Mouse (Mus musculus) urinary bladder, postnatal 25 days (tissue): ENCODE measurements around the gene Jak1.
A peak's percentile ranks its signal among the peaks of the same experiment; 100 is the strongest.

Source experiments
- DNase-seq: peaks from one replicate; pipeline ENCODE4 v3.0.0; 2022; ENCODE audit warnings: low spot score

The Jak1 gene

DNA sequence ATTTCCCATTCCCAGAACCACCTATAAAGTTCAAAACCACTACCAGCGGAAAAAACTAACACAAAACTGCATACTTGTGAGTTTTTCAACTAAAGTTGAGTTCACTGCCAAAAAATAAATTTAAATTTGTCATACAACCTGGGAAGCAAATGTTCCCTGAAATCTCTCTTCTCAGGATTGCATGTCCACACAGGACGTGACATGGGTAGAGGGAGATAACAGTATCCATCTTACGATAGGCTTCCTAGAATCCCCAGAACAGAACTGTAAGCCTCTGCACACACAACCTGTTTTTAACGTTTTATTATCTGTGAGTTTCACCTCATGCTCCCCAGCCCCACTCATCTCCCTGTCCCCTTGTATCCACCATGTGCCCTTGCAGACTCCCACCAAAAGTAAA lies 26.5 kb downstream of the Jak1 start:
- DNase-seq = no peak

DNA sequence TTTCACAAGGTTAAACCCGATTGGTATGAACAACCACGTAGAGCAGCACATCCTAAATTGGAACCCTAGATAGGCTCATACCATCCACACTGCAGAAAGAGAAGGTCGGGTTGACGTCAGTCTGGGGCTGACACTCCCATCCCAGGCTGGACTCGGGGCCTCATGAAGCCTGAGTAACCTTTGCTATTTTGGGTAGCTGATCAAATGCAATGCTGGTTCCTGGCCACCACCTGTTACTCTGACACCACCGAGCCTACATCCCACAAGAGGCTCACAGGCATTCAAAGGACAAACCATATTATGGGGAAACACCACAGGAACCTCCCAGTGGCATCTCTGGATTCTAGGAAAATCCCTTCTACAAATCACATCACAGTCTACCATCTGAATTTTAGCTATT lies 28.3 kb downstream of the Jak1 start:
- DNase-seq = no peak

DNA sequence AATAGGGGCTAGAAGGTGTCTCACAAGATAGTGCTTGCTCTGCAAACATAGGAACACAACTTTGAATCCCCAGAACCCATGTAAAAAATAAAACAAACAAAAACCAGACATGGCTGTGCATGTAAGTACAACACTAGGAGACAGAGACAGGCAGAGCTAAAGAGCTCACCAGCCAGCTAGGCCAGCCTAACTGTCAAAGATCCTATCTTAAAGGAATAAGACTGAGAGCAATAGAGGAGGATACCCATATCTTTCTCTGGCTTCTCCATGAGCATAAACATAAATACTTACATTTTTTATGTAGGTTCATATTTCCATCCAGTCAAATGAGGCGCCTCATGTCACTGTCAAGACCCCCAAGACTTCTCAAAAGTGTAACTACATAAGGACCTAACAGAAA lies 29.1 kb downstream of the Jak1 start:
- DNase-seq = no peak

DNA sequence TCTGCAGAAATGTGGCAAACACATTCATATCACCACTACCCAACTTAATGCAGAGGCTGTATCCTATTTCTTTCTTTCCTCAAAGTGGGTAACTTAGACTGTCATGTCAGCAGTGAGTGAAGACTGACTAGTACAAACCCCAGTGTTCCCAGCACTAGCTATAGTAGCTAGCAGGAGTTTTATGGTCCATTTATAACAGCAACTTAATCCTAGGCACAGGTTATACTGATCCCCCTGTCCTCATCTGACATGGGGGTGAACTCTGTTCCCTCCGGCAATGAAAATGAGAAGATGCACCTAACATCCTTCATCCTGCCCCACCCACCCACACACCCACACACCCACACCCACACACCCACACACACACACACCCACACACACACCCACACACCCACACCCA lies 30.3 kb downstream of the Jak1 start:
- no peak for DNase-seq

DNA sequence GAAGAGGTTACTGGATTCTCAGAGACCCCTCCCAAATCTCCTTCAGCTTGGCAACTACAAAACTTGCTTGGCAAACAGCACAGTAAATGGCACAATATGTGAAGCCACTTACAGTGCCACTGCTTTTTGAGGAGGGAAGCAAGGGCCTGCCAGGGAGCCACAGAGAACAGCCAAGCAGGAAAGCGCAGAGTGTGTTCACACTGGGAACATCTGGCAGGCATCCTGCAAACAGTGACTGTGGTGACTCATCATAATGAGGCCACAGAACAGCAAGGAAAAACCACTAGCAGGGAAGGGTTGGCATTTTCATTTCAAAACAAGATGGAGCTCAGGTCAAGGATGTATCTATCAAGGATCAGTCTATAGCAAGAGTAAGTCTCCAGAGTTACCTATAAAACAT lies 30.8 kb downstream of the Jak1 start:
- DNase-seq = peak; percentile 48

DNA sequence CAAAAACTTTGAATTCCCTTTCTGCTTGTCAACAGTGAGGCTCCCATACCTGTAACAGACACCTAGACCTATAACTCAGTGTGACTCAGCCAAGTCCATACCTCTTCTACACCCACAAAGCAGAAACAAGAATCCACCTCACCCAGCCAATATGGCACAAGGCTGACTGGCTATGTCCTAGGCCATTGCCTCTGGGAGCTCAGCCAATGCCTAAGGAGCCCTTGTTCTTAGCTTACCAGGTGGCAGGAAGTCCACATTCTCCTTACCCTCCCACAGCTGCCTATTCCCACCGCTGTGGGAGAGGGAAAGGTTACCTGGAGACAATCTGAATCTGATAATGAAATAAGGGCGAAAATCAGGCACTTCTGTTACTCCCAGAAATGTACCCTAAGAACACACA lies 34.5 kb downstream of the Jak1 start:
- DNase-seq = no peak

DNA sequence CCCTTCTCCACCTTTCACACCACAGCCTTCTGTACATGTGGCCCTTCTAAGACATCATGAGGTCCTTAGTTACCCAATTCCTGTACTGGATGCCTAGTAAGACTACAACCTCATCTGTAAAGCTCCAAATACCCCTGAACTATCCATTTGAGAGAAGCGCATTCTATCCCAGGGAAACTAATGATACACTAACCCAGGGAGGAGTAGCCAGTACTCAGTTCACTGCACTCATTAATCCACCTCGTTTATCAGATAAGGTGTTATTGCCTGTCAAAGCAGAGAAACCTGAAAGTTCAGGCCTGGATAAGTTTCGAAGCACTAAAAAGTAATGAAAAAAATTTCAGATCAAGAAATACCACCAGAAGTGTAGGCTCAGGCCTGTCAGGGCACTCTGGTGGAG lies 37.7 kb downstream of the Jak1 start:
- no peak for DNase-seq

DNA sequence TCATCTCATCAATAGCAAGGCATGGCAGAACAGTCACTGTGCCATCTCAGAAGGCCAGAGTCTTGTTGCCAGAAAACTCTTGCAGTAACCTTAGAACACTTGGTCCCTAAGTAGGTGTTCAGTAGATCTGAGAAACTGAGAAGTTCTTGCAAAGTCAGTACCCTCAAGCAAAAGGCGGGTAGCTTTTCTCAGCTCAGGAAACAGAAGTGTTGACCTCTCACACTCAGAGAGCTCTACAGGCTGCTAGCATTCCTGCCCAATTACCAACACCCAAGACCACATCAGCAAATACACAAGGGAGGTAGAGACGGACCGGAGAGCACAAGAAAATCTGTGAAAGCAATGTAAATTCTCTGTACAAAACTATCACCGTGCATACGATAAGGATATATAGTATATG lies 39.1 kb downstream of the Jak1 start:
- no peak for DNase-seq

DNA sequence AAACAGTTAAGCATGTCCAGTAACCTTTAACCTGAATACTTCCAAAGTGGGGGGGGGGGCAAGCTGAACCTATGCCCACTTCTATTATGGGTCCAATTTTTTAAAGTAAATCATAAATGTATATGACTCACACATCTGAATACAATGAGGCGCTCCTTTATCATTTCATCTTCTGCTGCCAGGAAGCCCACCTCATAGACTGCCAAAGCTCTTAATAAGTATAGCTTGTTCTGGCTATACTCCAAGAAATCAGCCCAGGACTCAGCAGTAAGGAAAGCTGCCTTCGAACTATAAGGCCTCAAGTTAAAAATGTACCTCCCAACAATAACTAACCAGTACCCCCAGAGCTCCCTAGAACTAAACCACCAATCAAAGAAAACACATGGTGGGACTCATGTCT lies 44.1 kb downstream of the Jak1 start:
- no peak for DNase-seq

DNA sequence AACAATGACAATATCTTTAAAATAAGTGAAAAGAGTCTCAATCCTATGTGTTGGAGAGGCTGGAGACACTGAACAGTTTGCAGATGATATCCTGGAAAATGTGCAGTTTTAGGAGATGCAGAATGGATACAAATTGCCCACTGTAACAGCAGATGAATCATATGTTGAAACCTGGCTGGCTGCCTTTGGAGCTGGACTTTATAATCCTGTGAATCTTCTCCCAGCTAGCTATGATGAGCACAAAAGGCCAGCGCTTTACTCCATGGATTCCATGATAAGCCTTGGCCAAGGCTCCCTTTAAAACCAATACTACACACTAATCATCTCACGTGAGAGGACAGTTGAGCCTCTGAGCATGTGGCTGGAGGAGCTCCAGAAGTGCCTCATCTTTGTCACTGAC lies 45.2 kb downstream of the Jak1 start:
- DNase-seq = no peak

DNA sequence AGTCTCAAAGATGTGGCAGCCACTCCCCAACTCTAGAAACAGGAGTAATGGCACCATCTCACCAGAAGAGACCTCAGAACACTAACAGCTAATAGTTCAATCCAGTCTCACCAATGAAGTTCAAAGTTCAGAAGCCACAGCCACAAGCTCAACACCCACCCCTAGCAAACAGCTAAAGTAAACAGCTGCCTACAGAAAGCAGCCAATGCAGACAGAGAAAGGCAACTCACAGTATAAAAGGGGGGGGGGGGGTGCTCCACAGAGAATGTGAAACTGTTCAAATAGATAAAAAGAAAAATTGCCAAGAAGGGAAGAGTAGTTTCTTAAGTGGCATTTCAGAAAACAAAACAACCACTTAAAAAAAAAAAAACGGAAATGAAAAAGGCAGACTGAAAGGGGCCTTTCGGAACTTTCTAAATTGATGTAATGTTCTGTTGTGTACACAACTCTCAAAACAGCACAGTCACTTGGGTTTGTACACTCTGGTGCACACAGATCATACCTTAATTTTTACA lies 48.0 kb downstream of the Jak1 start:
- DNase-seq = no peak

DNA sequence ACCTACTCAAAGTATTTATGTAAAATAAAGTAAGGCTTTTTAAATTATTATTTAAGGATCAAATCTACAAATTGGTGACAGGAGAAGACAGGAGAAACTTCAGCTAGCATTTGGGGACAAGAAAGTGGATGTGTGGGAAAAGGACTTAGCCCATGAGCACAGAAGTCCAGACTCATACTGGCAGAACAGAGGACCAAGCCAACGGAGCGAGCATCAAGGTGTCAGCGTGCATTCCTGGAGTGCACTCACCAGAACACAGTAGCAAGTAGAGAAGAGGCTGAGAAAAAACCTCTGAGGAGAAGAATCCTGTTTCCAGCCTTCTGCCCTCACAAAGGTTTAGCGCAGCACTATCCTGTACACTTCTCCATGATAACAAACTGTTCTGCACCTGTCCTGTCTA lies 48.8 kb downstream of the Jak1 start:
- DNase-seq = no peak

DNA sequence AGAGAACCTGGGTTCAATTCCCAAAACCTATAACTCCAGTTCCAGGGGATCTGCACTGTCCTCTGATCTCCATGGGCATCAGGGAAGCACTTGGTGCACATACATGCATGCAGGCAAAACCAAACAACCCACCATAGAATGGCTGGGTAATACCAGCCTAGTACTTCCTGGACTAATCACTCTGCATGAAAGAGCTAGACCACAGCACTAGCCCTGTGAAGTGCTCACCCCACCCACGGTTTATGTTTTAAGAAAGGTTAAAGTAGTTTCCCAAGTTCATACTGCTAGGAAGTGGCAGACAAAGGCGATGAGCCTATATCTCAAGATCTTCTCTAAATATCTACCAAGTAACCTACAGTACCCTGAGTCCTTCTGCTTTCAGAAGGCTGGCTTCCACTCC lies 51.6 kb downstream of the Jak1 start:
- no peak for DNase-seq

DNA sequence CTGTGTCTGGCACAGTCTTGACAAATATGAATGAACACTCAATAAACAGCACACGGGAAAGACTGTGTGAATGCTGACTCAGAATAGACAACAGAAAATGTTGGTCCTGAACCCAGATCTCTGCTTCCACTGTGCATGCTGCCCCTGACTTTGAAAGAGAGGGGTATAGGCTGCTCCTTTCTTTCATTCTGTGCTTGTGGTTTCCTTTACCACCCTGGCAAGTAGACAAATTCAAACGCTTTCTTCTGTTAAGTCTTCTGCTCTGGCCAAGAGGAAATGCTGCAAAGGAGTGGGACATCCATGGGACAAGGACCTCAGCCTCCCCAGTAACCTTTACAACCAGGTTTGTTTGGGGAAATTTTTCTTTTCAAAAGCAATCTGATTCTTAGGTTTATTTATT lies 57.6 kb downstream of the Jak1 start:
- no peak for DNase-seq

DNA sequence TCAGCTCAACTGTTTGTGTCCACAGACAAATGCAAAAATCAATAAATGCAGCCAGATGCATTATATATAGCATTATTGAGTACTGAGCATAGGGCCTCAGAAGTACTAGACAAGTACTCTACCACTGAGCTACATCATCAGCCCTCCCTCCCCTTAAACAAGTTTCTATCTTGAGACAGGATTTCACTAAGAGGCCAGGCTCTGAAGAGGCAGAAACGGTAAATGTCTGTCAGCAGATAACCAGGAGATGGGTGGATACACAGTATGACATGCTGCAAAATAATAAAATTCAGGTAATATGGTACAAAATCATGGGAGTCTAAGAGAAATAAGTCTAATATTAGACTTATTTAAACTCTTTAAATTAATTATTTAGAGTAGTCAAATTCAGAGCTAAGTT lies 61.6 kb downstream of the Jak1 start:
- no peak for DNase-seq

DNA sequence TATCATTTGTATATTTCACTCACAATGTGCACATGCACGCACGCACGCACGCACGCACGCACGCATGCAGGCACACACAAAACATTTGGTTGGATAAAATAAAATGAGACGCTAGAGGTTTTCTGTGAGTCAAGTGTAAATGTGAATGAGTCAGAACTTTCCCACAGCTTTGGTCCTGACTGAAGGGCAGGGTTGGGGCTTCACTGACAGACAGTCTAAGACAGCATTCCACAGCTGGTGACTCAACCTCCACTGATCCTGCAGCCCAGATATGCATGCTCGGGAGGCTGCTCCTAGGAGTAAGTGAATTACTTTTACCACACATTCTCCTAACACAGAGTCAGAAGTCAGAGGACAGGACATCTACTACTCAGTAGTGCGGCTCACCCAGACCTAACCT lies 62.5 kb downstream of the Jak1 start:
- DNase-seq = peak; percentile 22

DNA sequence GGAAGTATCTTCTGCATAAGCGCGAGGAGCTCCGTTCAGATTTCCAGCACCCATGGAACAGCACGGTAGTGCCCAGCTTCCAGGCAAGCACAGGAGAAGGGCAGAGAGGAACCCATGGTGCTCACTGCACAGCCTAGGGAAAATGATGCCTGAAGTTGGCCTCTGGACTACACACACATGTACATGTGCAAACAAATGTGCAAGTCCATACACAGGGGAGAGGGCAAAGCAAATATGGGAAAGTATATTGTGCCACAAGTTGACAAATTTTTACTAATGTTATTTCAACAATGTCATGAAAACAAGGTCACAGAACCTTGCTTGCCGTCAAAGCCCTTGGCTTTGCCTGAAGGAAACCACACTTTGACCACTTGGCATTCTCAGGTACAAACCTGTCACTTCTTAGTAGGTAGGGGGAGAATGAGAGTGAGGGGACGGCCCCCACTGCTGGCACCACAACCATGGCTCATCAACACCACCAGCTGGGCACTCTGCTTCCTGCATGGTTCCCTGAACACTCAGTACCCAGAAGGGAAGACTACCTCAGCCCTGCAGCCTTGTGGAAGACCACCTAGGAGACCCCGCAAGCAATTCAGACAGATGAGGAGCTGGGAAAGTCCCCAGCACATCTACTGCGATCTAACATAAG lies 65.5 kb downstream of the Jak1 start:
- no peak for DNase-seq

DNA sequence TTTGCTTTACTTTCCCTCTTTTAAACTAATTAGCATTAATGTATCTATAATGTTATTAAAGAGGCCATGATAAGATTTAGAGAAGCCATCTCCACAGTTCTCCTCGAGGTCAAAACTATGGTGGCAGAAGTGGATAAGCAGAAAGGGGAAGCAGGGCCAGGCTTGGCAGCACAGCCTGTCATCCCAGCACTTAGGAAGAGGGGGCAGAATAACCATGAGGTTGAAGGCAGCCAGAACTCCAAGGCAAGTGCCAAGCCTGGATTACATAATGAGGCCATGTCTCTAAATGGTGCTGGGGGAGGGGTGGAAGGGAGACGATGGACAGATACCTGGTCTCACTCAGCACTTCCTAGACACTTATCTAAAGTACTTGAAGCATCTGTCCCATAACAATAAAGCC lies 66.7 kb downstream of the Jak1 start:
- DNase-seq = no peak

DNA sequence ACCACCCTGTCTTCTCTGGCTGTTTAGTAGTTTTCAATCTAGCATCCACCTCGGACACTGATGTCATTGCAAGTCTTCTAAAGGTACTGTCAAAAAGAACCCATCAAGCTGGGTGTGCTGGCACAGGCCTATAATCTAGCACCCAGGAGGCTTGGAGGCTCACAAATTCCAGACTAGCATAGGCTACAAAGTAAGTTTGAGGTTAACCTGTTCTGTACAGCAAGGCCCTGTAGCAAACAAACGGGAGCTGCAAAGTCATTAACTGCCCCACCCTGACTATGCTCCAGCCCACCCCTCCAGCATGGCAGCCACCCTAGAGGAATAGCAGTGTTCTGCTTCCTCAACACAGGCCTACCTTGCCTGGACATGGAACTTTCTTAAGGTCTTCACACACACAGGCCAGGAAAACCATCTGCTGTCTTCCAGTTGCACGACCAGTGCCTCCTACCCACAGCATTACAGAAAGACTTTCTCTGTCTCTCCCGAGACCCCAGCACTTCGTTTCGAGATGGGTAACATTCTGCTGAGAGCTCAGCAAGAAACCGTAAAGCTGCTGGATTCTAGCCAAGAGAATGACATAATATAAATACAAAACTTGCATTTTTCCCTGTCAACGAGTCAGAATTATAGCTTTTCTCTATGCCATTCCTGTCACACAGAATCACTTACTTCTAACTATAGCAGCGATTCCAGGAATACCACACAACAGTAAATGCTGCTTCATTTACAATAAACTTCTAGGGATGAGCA lies 67.5 kb downstream of the Jak1 start:
- DNase-seq = no peak

DNA sequence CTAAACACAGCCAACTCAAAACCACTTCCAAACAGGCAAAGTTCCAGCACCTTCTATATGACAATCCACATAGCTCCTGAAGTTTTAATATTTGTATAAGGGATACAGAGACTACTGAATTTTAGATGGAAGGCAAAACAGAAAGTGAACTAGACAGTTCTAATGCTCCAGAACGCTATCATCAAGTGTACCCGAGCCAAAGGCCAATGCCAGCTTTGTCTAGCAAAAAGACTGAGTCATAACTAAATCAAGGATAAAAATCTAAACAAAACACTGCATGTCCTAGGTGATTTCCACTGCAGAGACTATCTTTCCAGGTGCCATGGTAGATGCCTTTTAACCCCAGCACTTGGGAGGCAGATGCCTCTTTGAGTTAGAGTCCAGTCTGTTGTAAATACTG lies 68.7 kb downstream of the Jak1 start:
- DNase-seq = no peak

DNA sequence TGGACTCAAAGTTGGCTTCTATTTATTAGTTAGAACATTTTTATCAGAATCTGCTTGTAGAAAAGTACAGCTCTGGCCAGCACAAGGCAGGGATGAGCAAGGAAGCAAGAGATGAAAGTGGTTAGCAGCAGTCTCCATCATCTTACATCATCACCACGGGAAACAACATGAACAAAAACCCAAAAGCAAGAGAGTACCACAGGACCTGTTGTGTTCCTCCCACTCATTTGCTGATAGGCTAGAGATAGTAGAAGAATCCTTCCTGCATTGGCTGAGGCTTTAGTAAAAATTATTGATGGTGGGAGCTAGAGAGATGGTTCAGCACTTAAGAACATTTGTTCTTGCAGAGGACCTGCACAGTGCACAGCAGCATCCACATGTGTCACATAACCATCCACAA lies 70.9 kb downstream of the Jak1 start:
- no peak for DNase-seq

DNA sequence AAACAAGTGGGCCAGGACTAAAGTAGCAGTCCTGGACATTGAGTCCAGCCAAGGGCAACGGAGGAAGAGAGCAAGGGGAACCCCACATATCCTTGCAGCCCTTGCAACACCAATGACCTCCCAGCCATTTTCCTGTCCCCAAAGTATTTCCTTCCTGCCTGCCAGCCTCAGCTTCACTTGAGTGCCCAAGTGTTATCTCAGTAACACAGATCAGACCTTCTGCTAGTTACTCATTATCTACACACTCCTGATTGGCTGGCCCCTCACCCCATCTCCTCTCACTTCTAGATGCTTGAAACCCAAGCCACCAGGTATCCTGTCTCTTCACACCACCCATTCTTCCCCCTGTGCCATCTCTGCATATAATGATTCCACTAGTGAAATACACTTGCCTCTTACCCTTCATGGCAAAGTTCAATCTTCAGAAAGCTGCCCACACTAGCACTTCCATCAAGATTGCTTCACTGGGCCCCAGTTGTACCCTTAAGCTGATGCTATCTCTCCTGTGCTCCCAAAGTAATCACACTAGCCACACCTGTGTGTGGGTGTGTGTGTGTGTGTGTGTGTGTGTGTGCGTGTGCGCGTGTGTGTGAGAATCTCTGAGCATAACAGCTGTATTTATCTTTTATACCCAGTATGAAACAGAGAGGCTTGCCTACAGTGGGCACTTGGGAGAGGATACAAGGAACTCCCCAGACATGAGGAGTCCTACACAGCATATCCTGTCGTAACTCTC lies 72.7 kb downstream of the Jak1 start:
- DNase-seq = no peak

DNA sequence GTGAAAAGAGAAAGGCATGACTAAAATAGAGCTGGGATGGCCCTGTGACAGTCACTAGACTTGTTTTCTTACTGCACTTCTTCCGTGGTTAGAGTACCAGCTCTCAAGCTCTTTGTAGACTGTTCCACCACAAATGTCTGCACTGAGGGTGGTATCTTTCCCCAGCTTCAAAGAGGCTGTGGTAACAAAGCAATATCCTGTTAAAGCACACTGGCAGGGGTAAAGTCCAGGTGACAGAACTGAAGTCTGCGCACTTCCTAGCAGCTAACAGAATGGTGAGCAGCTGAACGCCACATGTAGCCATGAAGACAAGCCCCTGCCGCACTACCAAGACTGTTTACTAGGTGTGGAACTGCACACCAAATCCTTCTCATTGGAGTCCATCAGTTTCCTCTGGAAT lies 77.7 kb downstream of the Jak1 start:
- no peak for DNase-seq
